Comparison of ENCODE assay signal across 8 mouse cellular contexts in genomic region chr9:15015223-15015956, GRCm38 (mm10). TPM values are rescaled to one million over a fixed set of nuclear protein-coding genes. Genes with fewer than 3 reads are reported as not detected.
A peak's percentile ranks its signal among the peaks of the same experiment; 100 is the strongest.
DNase-seq lines count a peak whose midpoint lies in the region; ATAC-seq lines count a peak whose summit lies in the region.

No protein-coding gene starts in this region.

- peak overlapping the region; percentile 64 for H3K4me3 ChIP-seq in megakaryocyte, embryonic 14.5 days (replicated peaks)

- H3K36me3 ChIP-seq in megakaryocyte, embryonic 14.5 days (replicated peaks; ENCODE audit: low read length): peaks cover 95% of the 10 kb centered on the region

- peaks cover 99% of the 10 kb centered on the region for H3K4me1 ChIP-seq in megakaryocyte, embryonic 14.5 days

- DNase-seq in ES-CJ7 (ENCODE audit: low read depth, low spot score): peak; percentile 79
- DNase-seq in adrenal gland, postnatal 14 days: peak; percentile 87
- peak; percentile 72 for DNase-seq in embryo, embryonic 9.5 days (ENCODE audit: extremely low spot score)
- DNase-seq in heart, postnatal 4 days: peak; percentile 79
- DNase-seq in layer of hippocampus, adult 8-10 months (ENCODE audit: low spot score in 2 of 2): peak; percentile 63 to 85
- peak; percentile 85 to 89 for DNase-seq in right cerebral cortex, adult 2 months (ENCODE audit: low spot score in 2 of 2)

- H3K9me3 ChIP-seq in megakaryocyte, embryonic 14.5 days: no peaks in the 10 kb centered on the region

- ATAC-seq in activated CD4-positive, CD25-positive, alpha-beta regulatory T cell, adult 4 months: no peak

- H3K27me3 ChIP-seq in megakaryocyte, embryonic 14.5 days (replicated peaks): no peaks in the 10 kb centered on the region

RNA-seq across cellular contexts. Expression of gene Panx1, which starts 29.9 kb away (rescaled TPM):
- total RNA-seq in adrenal gland, postnatal 14 days (2021): 9.4 and 12.7 TPM in 2 replicates
- total RNA-seq in heart, postnatal 4 days (2021): 10 to 100 TPM; 14.7 to 15.0 TPM
- total RNA-seq in layer of hippocampus, adult 8-10 months (2022): 10 to 100 TPM; 18.3 to 24.0 (median 22.9) TPM
- polyA plus RNA-seq in megakaryocyte, embryonic 14.5 days (2012; ENCODE audit: insufficient read depth, low replicate concordance): 13.0 and 18.4 TPM in 2 replicates
- 10 to 100 TPM; 27.2 to 27.5 TPM for polyA plus RNA-seq in activated CD4-positive, CD25-positive, alpha-beta regulatory T cell, adult 4 months (2017; shearing (Covaris generic))
